Mouse (Mus musculus) embryonic stem cell, embryonic (primary cell): Measurements from ENCODE around the gene Twsg1.

Source experiments
- CTCF ChIA-PET, 4 experiments: fragments of 300-600 bp in 2 of 4; fragments of 350-600 bp in 2 of 4; sonication (Branson Sonifier 250); formaldehyde crosslinking; loops; one replicate each; lab custom pipeline; 2022; ENCODE audit warnings: inconsistent platforms in 2 of 4; lab: Charles Lee
- POLR2A ChIA-PET, 4 experiments: fragments of 300-600 bp in 2 of 4; fragments of 350-600 bp in 2 of 4; sonication (Branson Sonifier 250); formaldehyde crosslinking; loops; one replicate each; lab custom pipeline; 2022; ENCODE audit warnings: antibody characterized with exemption in 4 of 4, inconsistent platforms in 1 of 4; lab: Charles Lee

Twsg1 gene

GRCm38 (mm10) chr17:65884061-65884669 is 66.9 kb downstream of the Twsg1 start:
- ChIA-PET CTCF (interaction anchor here (0.6 to 2.9 kb wide), 19 partner anchors 8 to 223 kb away, joined by 3 to 20 read pairs (median 5); partner anchors contain the start of gene Ndufv2 (in 1 of the 4)), POLR2A (interaction anchor here (0.6 to 5.7 kb wide), 64 partner anchors 9 to 623 kb away, joined by 3 to 71 read pairs (median 4); partner anchors contain the start of genes Ndufv2 (in 3 of the 4), Vapa (in 3 of the 4), Ankrd12 (in 1 of the 4) and Ddx11 (in 1 of the 4))

GRCm38 (mm10) chr17:65877026-65877425 is 74.0 kb downstream of the Twsg1 start:
- POLR2A ChIA-PET = interaction anchor here in 2 of 4 experiments (0.8 to 6.2 kb wide), 9 partner anchors 8 to 602 kb away, joined by 3 to 71 read pairs (median 4); partner anchors contain the start of genes Ndufv2 (in 1 of the 2) and Ralbp1 (in 1 of the 2)
- CTCF ChIA-PET = interaction anchor here in 3 of 4 experiments (0.6 to 2.0 kb wide), 6 partner anchors 11 to 229 kb away, joined by 3 to 7 read pairs (median 3); no protein-coding TSS in a partner anchor

DNA sequence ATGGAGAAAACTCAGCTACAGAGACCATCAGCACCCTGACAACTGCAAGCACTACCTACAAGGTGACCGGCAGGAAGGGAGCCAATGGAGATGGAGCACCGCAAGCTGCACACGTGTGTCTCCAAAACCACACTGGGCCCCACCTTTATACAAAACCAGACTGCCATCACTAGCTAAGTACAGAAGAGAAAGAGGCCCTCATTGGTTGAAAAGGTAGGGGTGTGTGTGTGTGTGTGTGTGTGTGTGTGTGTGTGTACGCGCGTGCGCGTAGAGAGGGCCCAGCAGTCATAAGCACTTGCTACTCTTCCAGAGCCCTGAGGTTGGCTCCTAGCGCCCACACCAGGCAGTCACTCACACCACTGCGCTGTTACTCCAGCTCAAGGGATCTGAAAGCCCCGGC is 77.2 kb downstream of the Twsg1 start:
- CTCF ChIA-PET = interaction anchor here (0.7 to 3.9 kb wide), 21 partner anchors 9 to 346 kb away, joined by 3 to 21 read pairs (median 5); partner anchors contain the start of genes Ndufv2 (in 2 of the 4) and Twsg1 (in 1 of the 4)
- POLR2A ChIA-PET = interaction anchor here (0.6 to 6.2 kb wide), 18 partner anchors 8 to 606 kb away, joined by 3 to 71 read pairs (median 4); partner anchors contain the start of genes Ralbp1 (in 1 of the 4) and Vapa (in 1 of the 4)

DNA sequence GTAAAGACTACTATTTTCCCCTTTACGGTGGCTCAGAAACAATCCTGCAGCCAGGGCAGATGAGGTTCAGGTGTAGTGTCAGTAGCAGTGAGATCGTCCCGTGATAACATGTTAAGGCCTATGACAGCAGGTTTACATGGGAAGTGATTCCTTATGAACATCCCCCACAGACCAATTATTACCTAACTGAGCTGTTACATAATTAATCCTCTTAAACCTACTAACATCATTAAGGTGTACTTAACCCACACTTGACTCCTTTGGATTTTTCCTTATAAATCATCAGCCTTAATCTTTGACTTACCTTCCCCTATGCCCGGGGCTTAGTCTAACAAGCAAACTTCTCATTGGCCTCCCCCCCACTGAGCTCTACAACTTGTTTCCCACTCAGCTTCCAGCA is 77.9 kb downstream of the Twsg1 start:
- POLR2A ChIA-PET = interaction anchor here (0.5 to 6.2 kb wide), 19 partner anchors 9 to 607 kb away, joined by 3 to 71 read pairs (median 4); partner anchors contain the start of genes Ralbp1 (in 1 of the 4) and Vapa (in 1 of the 4)

GRCm38 (mm10) chr17:65872652-65873051 is 78.4 kb downstream of the Twsg1 start:
- ChIA-PET POLR2A (interaction anchor here in 3 of 4 experiments (0.5 to 6.2 kb wide), 18 partner anchors 8 to 260 kb away, joined by 3 to 71 read pairs (median 4); partner anchors contain the start of genes Vapa (in 2 of the 3) and Ralbp1 (in 1 of the 3)), CTCF (interaction anchor here (0.6 to 3.9 kb wide), 21 partner anchors 8 to 349 kb away, joined by 3 to 21 read pairs (median 5); partner anchors contain the start of genes Ndufv2 (in 2 of the 4), Ralbp1 (in 1 of the 4) and Twsg1 (in 1 of the 4))

More for the DNA sequence above, 77.9 kb downstream of the Twsg1 start:
- CTCF ChIA-PET = interaction anchor here (0.6 to 3.9 kb wide), 23 partner anchors 8 to 348 kb away, joined by 3 to 21 read pairs (median 4); partner anchors contain the start of genes Ndufv2 (in 2 of the 4) and Twsg1 (in 1 of the 4)

DNA sequence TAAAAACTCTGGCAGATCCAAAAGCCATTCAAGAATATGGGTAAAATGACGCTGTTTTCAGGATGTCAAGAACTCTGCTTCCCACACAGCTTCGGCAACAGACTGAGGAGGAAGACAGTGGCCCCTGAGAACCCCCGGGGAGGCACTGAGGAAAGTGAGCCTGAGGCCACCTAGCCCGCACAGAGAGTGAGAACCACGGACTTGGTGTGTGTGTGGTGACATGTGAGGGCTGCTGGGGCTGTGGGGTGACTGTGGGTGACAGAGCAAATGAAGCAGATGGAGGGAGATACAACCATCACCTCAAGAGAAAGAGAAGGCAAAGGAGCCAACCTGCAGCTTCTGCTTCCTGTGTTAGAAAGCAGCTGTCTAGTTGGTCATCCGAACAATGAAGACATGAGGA is 79.0 kb downstream of the Twsg1 start:
- ChIA-PET POLR2A (interaction anchor here in 3 of 4 experiments (0.7 to 6.2 kb wide), 15 partner anchors 8 to 259 kb away, joined by 3 to 71 read pairs (median 4); partner anchors contain the start of genes Vapa (in 2 of the 3) and Ralbp1 (in 1 of the 3)), CTCF (interaction anchor here in 3 of 4 experiments (0.6 to 2.9 kb wide), 9 partner anchors 10 to 349 kb away, joined by 3 to 19 read pairs (median 5); partner anchors contain the start of genes Ndufv2 (in 1 of the 3) and Ralbp1 (in 1 of the 3))
